10 mouse cellular contexts compared by ENCODE assay signal in the genomic region with DNA sequence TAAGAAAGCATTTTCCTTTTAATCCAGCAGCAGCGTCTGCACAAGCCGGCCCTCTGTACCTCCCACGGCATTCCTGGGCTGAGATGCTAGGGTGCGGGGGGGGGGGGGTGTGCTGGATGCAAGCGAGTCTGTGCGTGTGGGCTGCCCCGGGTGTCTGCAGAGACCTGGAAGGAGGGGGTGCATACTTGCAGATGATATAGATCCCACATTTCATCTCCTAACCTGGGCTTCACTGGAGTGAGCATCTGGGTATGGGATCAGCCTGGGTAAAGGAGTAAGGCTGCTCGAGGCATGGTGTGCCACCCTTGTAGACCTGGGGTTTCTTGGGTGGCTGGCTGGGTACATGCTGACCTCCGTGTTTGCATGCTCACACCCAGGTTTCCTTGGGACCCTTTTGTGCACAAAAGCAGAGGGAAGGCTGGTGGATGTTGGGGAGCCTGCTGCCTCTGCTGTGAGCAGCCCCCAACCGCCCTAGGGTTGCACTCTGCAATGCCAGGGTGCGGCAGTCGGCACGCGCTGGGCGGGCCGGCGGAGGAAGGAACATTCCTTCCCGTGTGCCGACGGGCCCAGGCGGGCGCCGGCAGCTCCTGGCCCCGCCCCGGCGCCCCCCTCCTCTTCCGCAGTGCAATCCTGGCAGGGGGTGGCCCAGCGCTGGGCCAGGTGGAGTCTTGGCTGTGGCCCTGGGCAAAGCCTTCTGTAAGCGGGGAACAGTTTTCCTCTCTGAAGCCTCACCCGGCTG. TPM values are rescaled to one million over a fixed set of nuclear protein-coding genes. Genes with fewer than 3 reads are reported as not detected.
DNase-seq lines count a peak whose midpoint lies in the region; ATAC-seq and TF ChIP-seq lines count a peak whose summit lies in the region.
"Had no signal": no experiment of that assay in that cellular context is flagged by ENCODE, and none has a peak within 500 bp of the region (broad histone marks: within the 10 kb centered on the region; RNA-seq: fewer than 3 reads in every experiment).

No protein-coding gene starts in this region.

- peak overlapping the region; percentile 27 to 45; a peak in 3 of 4 replicates for H3K4me3 ChIP-seq in ES-E14 (ENCODE audit: insufficient read depth in 1 of 2, low read depth in 1 of 2, low read length in 2 of 2, poor library complexity in 1 of 2, severe bottlenecking in 1 of 2)
- H3K4me3 ChIP-seq in forebrain, embryonic 10.5 days, result peak overlapping the region; percentile 70
- peak overlapping the region; percentile 66 for H3K4me3 ChIP-seq in intestine, embryonic 16.5 days (ENCODE audit: low read length)
- H3K4me3 ChIP-seq in lung, embryonic 16.5 days (ENCODE audit: low read length), result peak overlapping the region; percentile 73
- H3K4me3 ChIP-seq in stomach, embryonic 14.5 days (ENCODE audit: low read depth, low read length), result peak overlapping the region; percentile 64

- 0% methylated on average over 30 of the region's 30 CpGs for WGBS in forebrain, embryonic 10.5 days
- 2% methylated on average over 30 of the region's 30 CpGs for WGBS in intestine, embryonic 16.5 days
- WGBS in lung, embryonic 16.5 days, result 1% methylated on average over 30 of the region's 30 CpGs
- WGBS in stomach, embryonic 14.5 days, result 4% methylated on average over 30 of the region's 30 CpGs

- H3K36me3 ChIP-seq in ES-E14 (ENCODE audit: control insufficient read depth, insufficient read depth, low read length, poor library complexity, severe bottlenecking), result peaks cover 4% of the 10 kb centered on the region; the same call in 1 of the 2 replicates
- H3K36me3 ChIP-seq in forebrain, embryonic 10.5 days (replicated peaks), result peaks cover 36% of the 10 kb centered on the region
- peaks cover 6% of the 10 kb centered on the region; the same call in 1 of the 2 replicates for H3K36me3 ChIP-seq in intestine, embryonic 16.5 days (ENCODE audit: control insufficient read depth, insufficient read depth, low read length)
- H3K36me3 ChIP-seq in lung, embryonic 16.5 days (ENCODE audit: control insufficient read depth, insufficient read depth, low read length), result 0 out of 2 replicates have a peak, but pooled peaks cover 5% of the 10 kb centered on the region
- H3K36me3 ChIP-seq in stomach, embryonic 14.5 days (ENCODE audit: control insufficient read depth, insufficient read depth, low read length), result peaks cover 23% of the 10 kb centered on the region

- no peaks in the 10 kb centered on the region for H3K9me3 ChIP-seq in ES-E14 (ENCODE audit: control insufficient read depth, insufficient read depth, low read depth, low read length)
- H3K9me3 ChIP-seq in forebrain, embryonic 10.5 days, result no peaks in the 10 kb centered on the region
- no peaks in the 10 kb centered on the region; the same call in 1 of the 2 replicates for H3K9me3 ChIP-seq in intestine, embryonic 16.5 days (ENCODE audit: control insufficient read depth, low read length)
- no peaks in the 10 kb centered on the region for H3K9me3 ChIP-seq in lung, embryonic 16.5 days (ENCODE audit: control insufficient read depth, low read length)
- H3K9me3 ChIP-seq in stomach, embryonic 14.5 days (ENCODE audit: control insufficient read depth, low read depth, low read length), result no peaks in the 10 kb centered on the region

- in situ Hi-C loops in ES-E14 (cut with MboI; ENCODE audit: low sequenced_read_pairs in 2 of 2, unreplicated experiment in 2 of 2), result loop anchor here in 1 of 2 experiments (10.0 kb wide), 1 partner anchor 66 kb away; no protein-coding TSS in a partner anchor

- 0 out of 2 replicates have a peak overlapping the region, but pooled peaks have one; percentile 19 for H3K9ac ChIP-seq in ES-E14 (ENCODE audit: insufficient read depth, low read depth, low read length, poor library complexity, severe bottlenecking)
- peak overlapping the region; percentile 77 for H3K9ac ChIP-seq in intestine, embryonic 16.5 days (ENCODE audit: low read depth, low read length)
- peak overlapping the region; percentile 83 for H3K9ac ChIP-seq in lung, embryonic 16.5 days (ENCODE audit: low read length)
- peak overlapping the region; percentile 40 for H3K9ac ChIP-seq in stomach, embryonic 14.5 days (replicated peaks; ENCODE audit: low read depth, low read length)

- H3K27ac ChIP-seq in ES-E14 (ENCODE audit: insufficient read depth, low read depth, low read length, poor library complexity, severe bottlenecking), result no peak overlapping the region
- peak overlapping the region; percentile 95 for H3K27ac ChIP-seq in forebrain, embryonic 10.5 days
- H3K27ac ChIP-seq in intestine, embryonic 16.5 days (ENCODE audit: low read length), result peak overlapping the region; percentile 95
- H3K27ac ChIP-seq in lung, embryonic 16.5 days (ENCODE audit: low read length), result peak overlapping the region; percentile 99
- peak overlapping the region; percentile 96 for H3K27ac ChIP-seq in stomach, embryonic 14.5 days (ENCODE audit: low read length)

- peaks cover 72% of the 10 kb centered on the region for H3K27me3 ChIP-seq in forebrain, embryonic 10.5 days (ENCODE audit: poor library complexity, severe bottlenecking)
- H3K27me3 ChIP-seq in intestine, embryonic 16.5 days (replicated peaks; ENCODE audit: control insufficient read depth, insufficient read depth, low read length), result no peaks in the 10 kb centered on the region; the same call in 1 of the 2 replicates
- H3K27me3 ChIP-seq in lung, embryonic 16.5 days (ENCODE audit: control insufficient read depth, insufficient read depth, low read depth, low read length), result peaks cover 21% of the 10 kb centered on the region
- peaks cover 3% of the 10 kb centered on the region; the same call in 1 of the 2 replicates for H3K27me3 ChIP-seq in stomach, embryonic 14.5 days (ENCODE audit: control insufficient read depth, insufficient read depth, low read length)

- peak; percentile 49 for DNase-seq in gastrocnemius, postnatal 10 days
- DNase-seq in gastrocnemius, adult 18-20 months (ENCODE audit: low spot score), result no peak
- no peak for DNase-seq in ES-E14 (ENCODE audit: low read depth, low spot score)
- peak; percentile 55 for DNase-seq in forebrain, embryonic 10.5 days (ENCODE audit: extremely low spot score, low spot score)
- DNase-seq in natural killer cell, adult 2 months (ENCODE audit: low spot score in 2 of 2), result no peak

- peak; percentile 24 for ATAC-seq in intestine, embryonic 16.5 days
- peak; percentile 70 for ATAC-seq in lung, embryonic 16.5 days (ENCODE audit: low read depth)
- ATAC-seq in stomach, embryonic 14.5 days (ENCODE audit: insufficient number of reproducible peaks, insufficient read depth, low FRiP score, low read depth), result peak; percentile 16

- H3K4me1 ChIP-seq in ES-E14 (ENCODE audit: control insufficient read depth in 2 of 2, insufficient read depth in 2 of 2, low read length in 2 of 2, poor library complexity in 1 of 2), result peaks cover 2 to 29% of the 10 kb centered on the region in 2 experiments; a peak in 2 of 4 replicates
- peaks cover 95% of the 10 kb centered on the region for H3K4me1 ChIP-seq in forebrain, embryonic 10.5 days
- H3K4me1 ChIP-seq in intestine, embryonic 16.5 days (ENCODE audit: control insufficient read depth, insufficient read depth, low read length), result peaks cover 52% of the 10 kb centered on the region
- H3K4me1 ChIP-seq in lung, embryonic 16.5 days (replicated peaks; ENCODE audit: control insufficient read depth, insufficient read depth, low read length), result peaks cover 46% of the 10 kb centered on the region
- H3K4me1 ChIP-seq in stomach, embryonic 14.5 days (ENCODE audit: control insufficient read depth, insufficient read depth, low read length), result peaks cover 45% of the 10 kb centered on the region

- H3K4me2 ChIP-seq in intestine, embryonic 16.5 days (ENCODE audit: low read depth, low read length), result peak overlapping the region; percentile 82
- peak overlapping the region; percentile 85 for H3K4me2 ChIP-seq in lung, embryonic 16.5 days (ENCODE audit: low read depth, low read length)
- peak overlapping the region; percentile 72 for H3K4me2 ChIP-seq in stomach, embryonic 14.5 days (replicated peaks; ENCODE audit: low read depth, low read length)

TF ChIP-seq in ES-E14, 5 proteins besides CTCF, POLR2A, EP300 and RAD21:
- TF ChIP-seq ZC3H11A (IDR thresholded peaks at IDR 0.05; ENCODE audit: borderline replicate concordance, low read depth, low read length) (no peak), ZNF384 (IDR thresholded peaks at IDR 0.05; ENCODE audit: low read depth, low read length) (no peak), CHD2 (IDR thresholded peaks at IDR 0.05; ENCODE audit: low read depth, low read length) (no peak), MAFK (IDR thresholded peaks at IDR 0.05; ENCODE audit: insufficient read depth, low read depth, low read length) (no peak), HCFC1 (IDR thresholded peaks at IDR 0.05; ENCODE audit: borderline replicate concordance, insufficient read depth, low read length) (no peak)
TF ChIP-seq in ES-E14: peak in this region for 0.

RNA-seq across cellular contexts. Expression of a gene that starts 3.3 kb away (rescaled TPM):
- total RNA-seq in gastrocnemius, postnatal 10 days (2021), result 1 to 10 TPM; 7.1 to 9.0 TPM
- total RNA-seq in gastrocnemius, adult 18-20 months (2021), result 1 to 10 TPM; 3.3 to 3.5 TPM
- total RNA-seq in ES-E14 (2012; rRNA removed), result 13.3 and 28.1 TPM in 2 replicates
- polyA plus RNA-seq in forebrain, embryonic 10.5 days (2016; fragmentation: Nextera tagmentation; extraction: Ambion mirVana), result 33.1 and 33.3 TPM in 2 replicates
- polyA plus RNA-seq in intestine, embryonic 16.5 days (2015; fragmentation: Nextera tagmentation; extraction: Ambion mirVana), result 11.9 and 13.4 TPM in 2 replicates
- polyA plus RNA-seq in lung, embryonic 16.5 days (2015; fragmentation: Nextera tagmentation; extraction: Ambion mirVana), result 24.9 and 25.8 TPM in 2 replicates
- 22.4 and 25.8 TPM in 2 replicates for polyA plus RNA-seq in stomach, embryonic 14.5 days (2014; fragmentation: Nextera tagmentation; extraction: Ambion mirVana)

RNA-seq across cellular contexts. Expression of a gene that starts 38.4 kb away (rescaled TPM):
- 10 to 100 TPM; 33.4 to 42.5 TPM for total RNA-seq in gastrocnemius, postnatal 10 days (2021)
- total RNA-seq in gastrocnemius, adult 18-20 months (2021), result 1 to 10 TPM; 4.1 to 5.4 TPM
- 14.9 and 18.6 TPM in 2 replicates for total RNA-seq in ES-E14 (2012; rRNA removed)
- polyA plus RNA-seq in forebrain, embryonic 10.5 days (2016; fragmentation: Nextera tagmentation; extraction: Ambion mirVana), result 31.6 and 35.7 TPM in 2 replicates
- 17.0 and 24.3 TPM in 2 replicates for polyA plus RNA-seq in intestine, embryonic 16.5 days (2015; fragmentation: Nextera tagmentation; extraction: Ambion mirVana)
- 27.9 and 29.4 TPM in 2 replicates for polyA plus RNA-seq in lung, embryonic 16.5 days (2015; fragmentation: Nextera tagmentation; extraction: Ambion mirVana)
- polyA plus RNA-seq in stomach, embryonic 14.5 days (2014; fragmentation: Nextera tagmentation; extraction: Ambion mirVana), result 41.9 and 43.1 TPM in 2 replicates

RNA-seq across cellular contexts. Expression of a gene that starts 45.6 kb away (rescaled TPM):
- total RNA-seq in gastrocnemius, postnatal 10 days (2021), result not detected
- total RNA-seq in gastrocnemius, adult 18-20 months (2021), result not detected
- 0.89 TPM in 1 of 2 replicates, not detected in the other for total RNA-seq in ES-E14 (2012; rRNA removed)
- polyA plus RNA-seq in forebrain, embryonic 10.5 days (2016; fragmentation: Nextera tagmentation; extraction: Ambion mirVana), result not detected in 2 replicates
- 0.70 and 0.80 TPM in 2 replicates for polyA plus RNA-seq in intestine, embryonic 16.5 days (2015; fragmentation: Nextera tagmentation; extraction: Ambion mirVana)
- 0.63 TPM in 1 of 2 replicates, not detected in the other for polyA plus RNA-seq in lung, embryonic 16.5 days (2015; fragmentation: Nextera tagmentation; extraction: Ambion mirVana)
- 0.74 TPM in 1 of 2 replicates, not detected in the other for polyA plus RNA-seq in stomach, embryonic 14.5 days (2014; fragmentation: Nextera tagmentation; extraction: Ambion mirVana)
- total RNA-seq: layer of hippocampus, adult 18-20 months; MEL had no signal

Comparison
In these comparisons a context has a peak if more than half of its experiments do, and no peak if none do; other contexts are left out.
1. DNase-seq: peak in gastrocnemius, postnatal 10 days (single experiment) and forebrain, embryonic 10.5 days (single experiment); none in gastrocnemius, adult 18-20 months (single experiment), ES-E14 (single experiment) and natural killer cell, adult 2 months (0 of 2).
2. H3K9ac ChIP-seq: peak in every context shown above with its lines; median percentile 83 in lung, embryonic 16.5 days; 77 in intestine, embryonic 16.5 days; 40 in stomach, embryonic 14.5 days; 19 in ES-E14.
3. ATAC-seq: peak in every context shown above with its lines; median percentile 70 in lung, embryonic 16.5 days; 24 in intestine, embryonic 16.5 days; 16 in stomach, embryonic 14.5 days.
4. Peak in every context shown above with its lines, with median percentiles within 50 percentile points of each other: H3K4me3 ChIP-seq and H3K4me2 ChIP-seq.